Mouse (Mus musculus): ENCODE results near the gene Sestd1.

The Sestd1 gene

DNA sequence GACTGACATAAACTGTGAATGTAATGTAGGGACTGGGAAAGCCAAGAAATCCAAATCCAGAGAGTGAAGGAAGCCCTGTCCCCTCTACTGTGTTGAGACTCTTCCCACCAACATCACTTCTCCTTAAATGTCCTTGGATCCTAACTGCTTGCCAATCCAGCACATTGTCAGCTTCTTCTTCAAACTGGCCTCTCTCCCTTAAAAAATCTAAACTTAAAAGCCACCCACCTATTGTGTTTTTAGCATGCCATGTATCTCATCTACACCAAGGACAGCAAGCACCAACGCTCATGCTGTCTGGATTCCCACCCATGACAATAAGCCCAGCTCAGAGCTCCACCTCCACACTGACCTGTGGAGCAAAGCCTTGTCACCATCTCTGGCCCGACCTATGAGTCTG, 7.4 kb downstream of the Sestd1 start:
- DNase-seq (ENCODE audit: low read depth in 1 of 2, low spot score in 2 of 2): no peak

DNA sequence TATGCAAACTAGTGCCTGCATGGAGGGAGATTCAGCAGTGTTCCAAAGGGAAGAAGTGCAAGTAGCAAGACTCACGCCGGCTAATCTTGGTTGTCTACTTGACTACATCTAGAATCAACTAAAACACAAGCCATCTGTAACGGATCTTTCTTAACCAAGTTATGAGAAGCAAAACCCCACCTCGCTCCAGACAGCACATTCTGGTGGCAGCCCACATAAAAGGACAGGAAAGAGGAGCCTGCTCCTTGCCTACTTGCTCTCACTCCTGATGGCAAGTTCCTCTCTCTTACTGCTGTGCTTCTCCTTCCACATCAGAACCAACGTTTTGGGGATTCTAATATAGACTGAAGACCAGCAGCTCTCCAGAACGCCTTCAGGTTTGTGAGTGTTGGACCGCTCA, 9.6 kb downstream of the Sestd1 start:
- DNase-seq (ENCODE audit: low read depth in 1 of 2, low spot score in 2 of 2): no peak

DNA sequence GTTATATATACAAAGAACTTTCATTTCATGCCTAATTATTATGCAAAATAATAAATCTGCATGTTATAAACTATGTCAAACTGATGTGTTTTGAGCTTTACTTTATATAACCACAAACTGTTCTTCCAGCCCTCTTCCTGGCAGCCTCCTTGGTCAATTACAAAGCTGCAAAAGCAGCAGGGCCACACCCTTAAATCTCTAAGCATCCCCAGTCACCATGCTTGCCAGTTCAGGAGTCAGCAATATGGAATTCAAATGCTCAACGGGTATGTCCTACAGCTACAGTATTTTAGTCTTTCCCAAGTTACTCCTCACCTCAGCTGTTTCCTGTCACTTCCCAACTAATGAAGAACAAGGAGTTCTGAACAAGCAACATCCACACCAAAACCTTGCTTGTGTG, 10.3 kb downstream of the Sestd1 start:
- no peak for DNase-seq (ENCODE audit: low read depth in 1 of 2, low spot score in 2 of 2)

- no peak for DNase-seq (ENCODE audit: low read depth in 1 of 2, low spot score in 2 of 2)
Observed at GRCm38 (mm10) chr2:77268612-77269239, 11.7 kb downstream of the Sestd1 start.

DNA sequence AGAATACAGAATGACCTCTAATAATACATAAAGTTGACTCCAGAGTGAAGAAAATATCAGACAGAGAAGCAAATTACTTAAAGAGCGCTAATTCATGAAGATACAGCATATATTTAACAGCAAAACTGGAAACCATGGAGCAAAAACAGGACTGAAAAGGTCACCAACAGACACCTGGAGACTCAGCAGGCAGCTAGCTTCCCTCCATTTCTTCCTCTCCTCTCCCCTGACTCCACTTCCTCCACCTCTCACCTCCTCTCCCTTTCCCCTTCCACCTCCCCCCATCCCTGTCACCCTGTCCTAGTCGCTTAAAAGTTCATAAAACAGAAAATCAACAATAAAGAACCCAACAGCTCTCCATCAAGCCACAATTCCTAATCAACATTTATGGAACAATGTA, 13.5 kb downstream of the Sestd1 start:
- no peak for DNase-seq (ENCODE audit: low read depth in 1 of 2, low spot score in 2 of 2)

GRCm38 (mm10) chr2:77266011-77266410, 14.4 kb downstream of the Sestd1 start:
- no peak for DNase-seq (ENCODE audit: low read depth in 1 of 2, low spot score in 2 of 2)

GRCm38 (mm10) chr2:77265301-77265700, 15.1 kb downstream of the Sestd1 start:
- DNase-seq (ENCODE audit: low read depth in 1 of 2, low spot score in 2 of 2): no peak

DNA sequence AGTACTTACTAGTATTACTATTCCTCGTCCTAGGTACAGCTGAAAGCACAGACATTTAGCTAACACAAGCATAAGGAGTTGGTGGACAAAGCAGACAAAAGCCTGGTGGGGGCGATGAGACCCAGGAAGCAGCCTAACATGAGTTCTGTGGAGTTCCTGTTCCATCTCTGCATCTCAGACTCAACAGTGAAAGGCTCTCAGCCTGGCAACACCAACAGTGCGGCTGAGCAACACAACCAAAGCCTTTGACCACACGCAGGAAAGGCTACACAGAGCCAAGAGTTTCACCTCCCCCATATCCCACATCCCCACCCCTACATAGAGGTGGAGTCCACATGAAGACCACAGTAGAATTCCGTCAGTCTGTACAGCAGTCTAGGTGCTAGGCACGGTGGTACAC, 15.8 kb downstream of the Sestd1 start:
- no peak for DNase-seq (ENCODE audit: low read depth in 1 of 2, low spot score in 2 of 2)

GRCm38 (mm10) chr2:77263477-77264435, 16.6 kb downstream of the Sestd1 start:
- DNase-seq (ENCODE audit: low read depth in 1 of 2, low spot score in 2 of 2): no peak

GRCm38 (mm10) chr2:77260134-77260533, 20.3 kb downstream of the Sestd1 start:
- DNase-seq (ENCODE audit: low read depth in 1 of 2, low spot score in 2 of 2): no peak

GRCm38 (mm10) chr2:77253227-77253626, 27.2 kb downstream of the Sestd1 start:
- DNase-seq (ENCODE audit: low read depth in 1 of 2, low spot score in 2 of 2): no peak

- DNase-seq (ENCODE audit: low read depth in 1 of 2, low spot score in 2 of 2): no peak
Observed at GRCm38 (mm10) chr2:77251736-77252135, 28.7 kb downstream of the Sestd1 start.

DNA sequence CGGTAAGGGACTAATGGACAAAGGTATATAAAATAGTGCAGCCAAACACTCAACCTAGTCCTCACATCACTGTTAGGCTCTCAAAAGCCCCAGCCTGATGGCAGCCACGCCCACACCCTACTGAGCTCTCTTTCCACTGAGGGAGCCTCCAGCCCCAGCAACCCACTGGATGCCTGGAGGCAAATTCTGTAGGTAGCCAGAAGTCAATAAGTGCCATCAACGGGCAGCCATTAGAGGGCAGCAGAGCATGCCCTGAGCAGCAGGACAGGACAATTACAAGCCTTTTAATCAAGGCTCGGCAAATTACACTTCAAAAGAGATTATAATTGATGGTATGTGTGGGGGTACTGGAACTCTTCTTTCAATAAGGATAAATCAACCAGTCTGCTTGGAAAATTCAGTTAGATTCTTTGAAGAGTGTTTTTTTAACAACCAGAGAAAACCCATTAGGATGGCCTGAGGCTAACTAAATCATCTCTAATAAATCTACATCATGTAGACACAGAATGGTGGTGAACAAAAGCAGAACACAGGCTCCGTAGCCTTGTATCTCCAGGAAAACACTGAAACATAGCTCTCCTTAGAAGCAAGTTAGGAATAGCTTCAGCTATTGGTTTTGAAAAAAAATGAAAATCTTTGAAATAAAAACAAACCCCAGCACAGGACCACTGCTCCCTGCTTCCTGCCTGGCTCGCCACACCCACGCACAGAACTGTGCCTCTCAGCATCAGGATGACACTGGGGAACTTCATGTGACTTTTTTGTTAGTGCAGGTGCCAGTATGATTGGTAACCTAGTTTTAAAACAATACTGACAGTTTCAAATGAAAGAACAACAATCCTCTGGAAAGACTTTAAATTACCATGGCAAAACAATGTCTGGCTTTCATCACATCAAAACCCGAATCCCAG, 30.4 kb downstream of the Sestd1 start:
- DNase-seq (ENCODE audit: low read depth in 1 of 2, low spot score in 2 of 2): no peak

DNA sequence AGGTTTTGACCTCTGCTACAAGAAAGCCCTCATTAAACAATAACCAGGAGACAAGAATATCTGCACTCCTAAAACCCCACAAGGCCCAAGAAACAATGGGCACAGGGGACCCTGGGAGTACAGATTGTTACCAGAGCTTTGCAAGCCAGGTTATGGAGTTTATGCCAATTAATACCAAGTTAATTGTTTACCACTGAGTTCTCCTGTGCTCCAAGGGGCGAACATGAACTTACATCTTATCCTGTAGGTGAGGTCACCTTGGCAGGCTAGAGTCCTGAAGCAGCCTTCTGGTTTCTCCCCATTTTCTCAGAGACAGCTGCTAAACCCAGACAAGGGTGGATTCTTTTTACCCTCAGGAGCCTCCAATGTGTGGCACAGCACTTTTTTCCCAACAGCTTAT, 32.0 kb downstream of the Sestd1 start:
- no peak for DNase-seq (ENCODE audit: low read depth in 1 of 2, low spot score in 2 of 2)

GRCm38 (mm10) chr2:77247200-77247830, 33.1 kb downstream of the Sestd1 start:
- DNase-seq (ENCODE audit: low read depth in 1 of 2, low spot score in 2 of 2): no peak

DNA sequence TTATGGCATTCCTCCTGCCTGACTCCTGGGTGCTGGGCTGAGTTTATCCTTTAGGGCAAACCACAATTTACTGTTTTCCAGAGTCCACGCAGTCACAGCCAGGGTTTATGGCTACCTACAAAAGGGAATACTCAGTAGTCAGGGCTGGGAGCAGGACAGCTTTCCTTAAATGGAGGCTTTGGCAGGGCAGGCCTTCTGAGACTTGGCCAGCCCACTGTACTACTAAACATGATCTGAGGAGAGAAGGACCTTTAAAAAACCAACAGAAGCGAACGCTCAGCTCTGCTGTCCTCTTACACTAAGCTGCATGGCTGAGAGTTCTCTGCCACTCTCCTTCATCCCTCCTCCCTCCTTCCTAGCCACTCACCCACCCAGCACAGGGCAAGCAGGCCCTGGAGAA, 34.6 kb downstream of the Sestd1 start:
- DNase-seq (ENCODE audit: low read depth in 1 of 2, low spot score in 2 of 2): no peak

DNA sequence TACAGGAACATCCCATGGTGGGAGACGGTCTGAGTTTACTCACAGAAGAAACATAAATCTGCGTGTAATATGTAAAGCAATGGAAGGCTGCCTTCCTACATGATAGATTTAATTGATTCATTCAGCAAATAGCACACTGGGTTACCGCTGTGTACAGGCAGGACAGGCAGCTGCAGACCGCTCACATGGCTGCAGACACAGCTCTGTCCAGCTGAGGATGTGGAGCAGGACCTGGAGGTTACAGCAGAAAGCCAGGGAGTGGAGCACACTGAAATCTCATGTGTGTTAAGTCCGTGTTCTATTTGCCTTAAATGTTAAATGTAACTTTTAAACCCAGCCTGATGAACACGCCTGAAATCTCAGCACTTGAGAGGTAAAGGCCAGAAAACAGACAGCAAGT, 38.1 kb downstream of the Sestd1 start:
- DNase-seq (ENCODE audit: low read depth in 1 of 2, low spot score in 2 of 2): no peak

GRCm38 (mm10) chr2:77238607-77239006, 41.8 kb downstream of the Sestd1 start:
- DNase-seq (ENCODE audit: low read depth in 1 of 2, low spot score in 2 of 2): no peak

DNA sequence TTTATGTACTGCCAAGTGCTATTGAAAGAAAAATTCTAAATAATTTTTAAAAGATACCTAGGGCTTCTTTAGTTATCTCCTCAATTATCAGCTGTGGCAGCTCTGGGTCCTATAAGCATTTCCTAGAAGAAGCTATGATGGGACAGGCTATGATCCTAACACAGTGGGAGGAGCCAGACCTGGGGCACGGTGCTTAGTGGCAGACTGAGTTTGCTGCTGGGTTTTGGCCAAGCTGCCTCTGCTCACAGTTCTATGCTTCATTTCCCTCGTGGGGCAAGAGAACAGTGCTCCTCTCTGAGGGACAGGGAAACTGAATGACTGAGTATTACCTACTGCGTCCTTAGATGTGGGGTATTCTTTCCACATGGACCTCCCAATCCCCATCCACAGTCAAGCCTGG, 42.3 kb downstream of the Sestd1 start:
- DNase-seq (ENCODE audit: low read depth in 1 of 2, low spot score in 2 of 2): no peak

DNA sequence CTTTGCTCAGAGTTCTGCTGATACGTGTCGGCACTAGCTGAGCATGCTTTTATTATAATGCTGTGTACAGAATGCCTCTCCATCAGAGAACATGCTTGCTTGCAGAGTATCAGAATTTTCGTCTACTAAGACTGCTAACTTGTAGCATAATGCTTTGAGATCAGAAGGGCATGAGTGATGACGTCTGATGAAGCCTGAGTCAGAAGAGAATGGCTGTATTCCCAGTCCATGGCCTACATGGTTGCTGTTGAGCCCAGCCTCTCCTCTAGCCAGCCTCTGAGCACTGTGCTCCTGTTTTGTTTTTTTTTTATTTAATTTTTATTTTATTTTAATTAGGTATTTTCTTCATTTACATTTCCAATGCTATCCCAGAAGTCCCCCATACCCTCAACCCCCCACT, 43.5 kb downstream of the Sestd1 start:
- no peak for DNase-seq (ENCODE audit: low read depth in 1 of 2, low spot score in 2 of 2)

DNA sequence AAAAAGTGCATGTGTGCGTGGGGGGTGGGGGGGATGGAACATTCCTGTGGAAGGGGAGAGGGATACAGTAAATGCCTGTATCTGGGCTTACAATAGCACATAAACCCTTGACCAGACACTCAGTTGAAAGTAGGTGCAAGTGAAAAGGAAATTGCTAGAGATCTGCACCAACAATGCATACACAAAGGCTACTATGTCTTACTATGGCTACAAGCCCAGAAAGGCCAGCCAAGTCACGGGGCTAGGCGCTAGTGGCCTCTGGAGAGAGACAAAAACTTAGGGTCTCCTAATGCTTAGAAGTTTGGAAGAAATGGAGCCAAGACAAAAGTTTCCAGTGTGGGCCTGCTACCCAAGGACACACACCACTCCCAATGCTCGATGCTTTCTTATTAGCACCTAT, 44.5 kb downstream of the Sestd1 start:
- no peak for DNase-seq (ENCODE audit: low read depth in 1 of 2, low spot score in 2 of 2)
